Mouse (Mus musculus): ENCODE data around the gene Galnt3. TPM values are rescaled to one million over a fixed set of nuclear protein-coding genes. Genes with fewer than 3 reads are reported as not detected.
A peak's percentile ranks its signal among the peaks of the same experiment; 100 is the strongest.

The Galnt3 gene
- polyA plus RNA-seq, 1 experiment from 2014 or later, result 0.31 TPM

- peak overlapping the region; percentile 51 for H3K9ac ChIP-seq (replicated peaks)
- no peaks in the 10 kb centered on the region for H3K36me3 ChIP-seq (replicated peaks; ENCODE audit: insufficient read depth, low read length)
- peaks cover 28% of the 10 kb centered on the region for H3K27me3 ChIP-seq (ENCODE audit: insufficient read depth, low read length)
- H3K4me3 ChIP-seq (ENCODE audit: low read depth, low read length), result peak overlapping the region; percentile 63
- no peaks in the 10 kb centered on the region for H3K9me3 ChIP-seq (ENCODE audit: low read length)
- ATAC-seq, result peak; percentile 33; the same call in 1 of the 2 replicates
- no peak overlapping the region for H3K27ac ChIP-seq (ENCODE audit: low read depth)
- H3K4me1 ChIP-seq (ENCODE audit: insufficient read depth), result peaks cover 5% of the 10 kb centered on the region; the same call in 1 of the 2 replicates
- no peak for TF ChIP-seq EP300 (IDR thresholded peaks at IDR 0.05; ENCODE audit: low read depth)
- TF ChIP-seq CTCF (IDR thresholded peaks at IDR 0.05; ENCODE audit: low read depth), result no peak
- H3K4me2 ChIP-seq (ENCODE audit: low read depth, low read length), result peak overlapping the region; percentile 93
- WGBS (ENCODE audit: insufficient replicate concordance), result 1% methylated on average over 56 of the region's 57 CpGs
- DNase-seq, result peak; percentile 31
These were observed 821 bp downstream of the Galnt3 start for GRCm38 (mm10) chr2:66123756-66124589.

- Histone ChIP-seq H3K36me3 (replicated peaks; ENCODE audit: insufficient read depth, low read length) (no peaks in the 10 kb centered on the region), H3K9ac (replicated peaks) (no peak overlapping the region), H3K4me3 (ENCODE audit: low read depth, low read length) (no peak overlapping the region), H3K27ac (ENCODE audit: low read depth) (no peak overlapping the region), H3K27me3 (ENCODE audit: insufficient read depth, low read length) (peaks cover 5% of the 10 kb centered on the region; the same call in 1 of the 2 replicates), H3K4me1 (ENCODE audit: insufficient read depth) (no peaks in the 10 kb centered on the region), H3K9me3 (ENCODE audit: low read length) (no peaks in the 10 kb centered on the region), H3K4me2 (ENCODE audit: low read depth, low read length) (no peak overlapping the region)
- ATAC-seq (no peak), DNase-seq (no peak)
- TF ChIP-seq EP300 (IDR thresholded peaks at IDR 0.05; ENCODE audit: low read depth), result no peak
- TF ChIP-seq CTCF (IDR thresholded peaks at IDR 0.05; ENCODE audit: low read depth), result no peak
- WGBS (ENCODE audit: insufficient replicate concordance), result 78% methylated on average over 3 of the region's 3 CpGs
These were observed 7.1 kb downstream of the Galnt3 start for GRCm38 (mm10) chr2:66117686-66118085.

GRCm38 (mm10) chr2:66107864-66108514 lies 16.8 kb downstream of the Galnt3 start:
- ATAC-seq (no peak), DNase-seq (no peak)
- no peak overlapping the region for H3K27ac ChIP-seq (ENCODE audit: low read depth)
- H3K9me3 ChIP-seq (ENCODE audit: low read length), result no peaks in the 10 kb centered on the region
- no peaks in the 10 kb centered on the region for H3K4me1 ChIP-seq (ENCODE audit: insufficient read depth)
- no peaks in the 10 kb centered on the region for H3K36me3 ChIP-seq (replicated peaks; ENCODE audit: insufficient read depth, low read length)
- no peak overlapping the region for H3K4me2 ChIP-seq (ENCODE audit: low read depth, low read length)
- TF ChIP-seq EP300 (IDR thresholded peaks at IDR 0.05; ENCODE audit: low read depth) (no peak), CTCF (IDR thresholded peaks at IDR 0.05; ENCODE audit: low read depth) (no peak)
- H3K9ac ChIP-seq (replicated peaks), result no peak overlapping the region
- 84% methylated on average over 9 of the region's 9 CpGs for WGBS (ENCODE audit: insufficient replicate concordance)
- no peaks in the 10 kb centered on the region for H3K27me3 ChIP-seq (ENCODE audit: insufficient read depth, low read length)
- H3K4me3 ChIP-seq (ENCODE audit: low read depth, low read length), result no peak overlapping the region

GRCm38 (mm10) chr2:66103740-66104436 lies 20.9 kb downstream of the Galnt3 start:
- Histone ChIP-seq H3K27ac (ENCODE audit: low read depth) (no peak overlapping the region), H3K4me1 (ENCODE audit: insufficient read depth) (no peaks in the 10 kb centered on the region), H3K9me3 (ENCODE audit: low read length) (no peaks in the 10 kb centered on the region), H3K4me2 (ENCODE audit: low read depth, low read length) (no peak overlapping the region), H3K9ac (replicated peaks) (no peak overlapping the region), H3K4me3 (ENCODE audit: low read depth, low read length) (no peak overlapping the region), H3K36me3 (replicated peaks; ENCODE audit: insufficient read depth, low read length) (no peaks in the 10 kb centered on the region), H3K27me3 (ENCODE audit: insufficient read depth, low read length) (no peaks in the 10 kb centered on the region)
- no peak for DNase-seq
- TF ChIP-seq CTCF (IDR thresholded peaks at IDR 0.05; ENCODE audit: low read depth) (no peak), EP300 (IDR thresholded peaks at IDR 0.05; ENCODE audit: low read depth) (no peak)
- ATAC-seq, result no peak
- WGBS (ENCODE audit: insufficient replicate concordance), result 57% methylated on average over 10 of the region's 10 CpGs

- 82% methylated on average over 9 of the region's 9 CpGs for WGBS (ENCODE audit: insufficient replicate concordance)
These were observed 23.0 kb downstream of the Galnt3 start for GRCm38 (mm10) chr2:66101686-66102304.

More at GRCm38 (mm10) chr2:66101686-66102304, 23.0 kb downstream of the Galnt3 start:
- TF ChIP-seq CTCF (IDR thresholded peaks at IDR 0.05; ENCODE audit: low read depth) (no peak), EP300 (IDR thresholded peaks at IDR 0.05; ENCODE audit: low read depth) (no peak)
- Histone ChIP-seq H3K4me3 (ENCODE audit: low read depth, low read length) (no peak overlapping the region), H3K27ac (ENCODE audit: low read depth) (no peak overlapping the region), H3K4me1 (ENCODE audit: insufficient read depth) (no peaks in the 10 kb centered on the region), H3K27me3 (ENCODE audit: insufficient read depth, low read length) (no peaks in the 10 kb centered on the region), H3K4me2 (ENCODE audit: low read depth, low read length) (no peak overlapping the region), H3K9ac (replicated peaks) (no peak overlapping the region), H3K9me3 (ENCODE audit: low read length) (no peaks in the 10 kb centered on the region), H3K36me3 (replicated peaks; ENCODE audit: insufficient read depth, low read length) (no peaks in the 10 kb centered on the region)
- no peak for ATAC-seq
- no peak for DNase-seq

Measured in liver, postnatal 0 days (tissue).